In the genomic region with DNA sequence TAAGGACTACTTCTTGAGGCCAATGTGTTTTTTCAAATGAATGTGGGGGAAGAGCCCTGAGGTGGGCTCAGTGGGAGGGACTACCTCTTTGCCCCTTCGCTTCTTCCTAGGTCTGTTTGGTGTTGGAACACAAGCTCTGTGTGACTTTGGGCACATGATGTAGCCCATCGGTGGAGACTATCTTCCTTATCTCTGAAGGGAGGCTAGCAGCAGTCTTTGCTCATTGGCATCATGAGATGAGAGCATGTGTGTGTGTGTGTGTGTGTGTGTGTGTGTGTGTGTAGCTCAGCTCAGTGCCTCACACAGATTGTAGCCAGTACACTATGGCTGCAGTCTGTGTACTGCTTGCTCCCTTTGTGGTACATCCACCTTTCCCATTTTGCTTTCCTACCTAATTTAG, we compare ENCODE assay signal across 29 mouse cellular contexts. TPM values are rescaled to one million over a fixed set of nuclear protein-coding genes. Genes with fewer than 3 reads are reported as not detected.
A peak's percentile ranks its signal among the peaks of the same experiment; 100 is the strongest.
DNase-seq lines count a peak whose midpoint lies in the region; ATAC-seq and TF ChIP-seq lines count a peak whose summit lies in the region.
"Had no signal": no experiment of that assay in that cellular context is flagged by ENCODE, and none has a peak within 500 bp of the region (broad histone marks: within the 10 kb centered on the region; RNA-seq: fewer than 3 reads in every experiment).

No protein-coding gene starts in this region.

- peak; percentile 5; the same call in 1 of the 2 replicates for ATAC-seq in granulocyte monocyte progenitor cell, adult 5-6 weeks (replicated peaks; ENCODE audit: poor library complexity, severe bottlenecking)
- peak; percentile 61 for ATAC-seq in liver, embryonic 16.5 days (ENCODE audit: low read depth)
- ATAC-seq in megakaryocyte-erythroid progenitor cell, adult 5-6 weeks (replicated peaks; ENCODE audit: low FRiP score, low TSS enrichment, poor library complexity, severe bottlenecking): peak; percentile 73
- ATAC-seq in hindbrain, embryonic 16.5 days: no peak
- no peak for ATAC-seq in forebrain, postnatal 0 days
- ATAC-seq: intestine, postnatal 0 days; lung, postnatal 0 days; Patski had no signal

- TF ChIP-seq POLR2A in bone marrow, adult 2 months (IDR thresholded peaks at IDR 0.05; ENCODE audit: borderline replicate concordance, control insufficient read depth, low read depth, low read length): no peak

- no peak overlapping the region for H3K9ac ChIP-seq in liver, embryonic 16.5 days (ENCODE audit: low read depth, low read length)
- H3K9ac ChIP-seq in hindbrain, embryonic 16.5 days (ENCODE audit: low read depth, low read length): no peak overlapping the region
- H3K9ac ChIP-seq in forebrain, postnatal 0 days: no peak overlapping the region
- H3K9ac ChIP-seq: forebrain, embryonic 12.5 days; hindbrain, embryonic 12.5 days; limb, embryonic 12.5 days had no signal

- TF ChIP-seq CTCF in bone marrow, adult 2 months (IDR thresholded peaks at IDR 0.05; ENCODE audit: control insufficient read depth, insufficient read depth, low read length): no peak
- TF ChIP-seq CTCF in forebrain, postnatal 0 days (IDR thresholded peaks at IDR 0.05; ENCODE audit: low read depth): no peak

- H3K27me3 ChIP-seq in liver, embryonic 16.5 days (ENCODE audit: control insufficient read depth, insufficient read depth, low read depth, low read length): no peaks in the 10 kb centered on the region
- no peaks in the 10 kb centered on the region for H3K27me3 ChIP-seq in hindbrain, embryonic 16.5 days (replicated peaks; ENCODE audit: control insufficient read depth, insufficient read depth, low read length)
- H3K27me3 ChIP-seq in forebrain, postnatal 0 days (ENCODE audit: insufficient read depth, low read length): no peaks in the 10 kb centered on the region
- H3K27me3 ChIP-seq: forebrain, embryonic 12.5 days; hindbrain, embryonic 12.5 days; limb, embryonic 12.5 days; Patski had no signal

- H3K4me3 ChIP-seq in bone marrow, adult 2 months (replicated peaks; ENCODE audit: control insufficient read depth, low read depth, low read length): peak overlapping the region; percentile 40
- H3K4me3 ChIP-seq in liver, embryonic 16.5 days (ENCODE audit: low read depth, low read length): 0 out of 2 replicates have a peak overlapping the region, but pooled peaks have one; percentile 3
- no peak overlapping the region for H3K4me3 ChIP-seq in hindbrain, embryonic 16.5 days (ENCODE audit: low read length)
- H3K4me3 ChIP-seq in forebrain, postnatal 0 days (ENCODE audit: low read depth, low read length): no peak overlapping the region
- H3K4me3 ChIP-seq: erythroblast, embryonic 14.5 days; forebrain, embryonic 12.5 days; hindbrain, embryonic 12.5 days; limb, embryonic 12.5 days had no signal

- H3K9me3 ChIP-seq in liver, embryonic 16.5 days (replicated peaks; ENCODE audit: control insufficient read depth, low read length): no peaks in the 10 kb centered on the region
- H3K9me3 ChIP-seq in hindbrain, embryonic 16.5 days (ENCODE audit: control insufficient read depth, low read length): no peaks in the 10 kb centered on the region
- H3K9me3 ChIP-seq in forebrain, postnatal 0 days (ENCODE audit: low read length): no peaks in the 10 kb centered on the region
- H3K9me3 ChIP-seq: forebrain, embryonic 12.5 days; hindbrain, embryonic 12.5 days; limb, embryonic 12.5 days had no signal

- peaks cover 7% of the 10 kb centered on the region for H3K36me3 ChIP-seq in liver, embryonic 16.5 days (ENCODE audit: control insufficient read depth, insufficient read depth)
- H3K36me3 ChIP-seq in hindbrain, embryonic 16.5 days (ENCODE audit: control insufficient read depth, insufficient read depth, low read length): peaks cover 17% of the 10 kb centered on the region
- H3K36me3 ChIP-seq in forebrain, postnatal 0 days (ENCODE audit: insufficient read depth): peaks cover 30% of the 10 kb centered on the region

- peaks cover 12% of the 10 kb centered on the region for H3K4me1 ChIP-seq in bone marrow, adult 2 months (ENCODE audit: control insufficient read depth, insufficient read depth, low read length)
- peaks cover 14% of the 10 kb centered on the region for H3K4me1 ChIP-seq in liver, embryonic 16.5 days (ENCODE audit: control insufficient read depth, low read depth, low read length)
- peaks cover 2% of the 10 kb centered on the region; the same call in 1 of the 2 replicates for H3K4me1 ChIP-seq in hindbrain, embryonic 16.5 days (ENCODE audit: control insufficient read depth, insufficient read depth, low read depth, low read length)
- no peaks in the 10 kb centered on the region for H3K4me1 ChIP-seq in forebrain, postnatal 0 days (ENCODE audit: insufficient read depth)
- H3K4me1 ChIP-seq: forebrain, embryonic 12.5 days; limb, embryonic 12.5 days had no signal

- peak overlapping the region; percentile 85 for H3K27ac ChIP-seq in bone marrow, adult 2 months (ENCODE audit: control insufficient read depth, insufficient read depth, low read depth, low read length, poor library complexity)
- peak overlapping the region; percentile 57 for H3K27ac ChIP-seq in liver, embryonic 16.5 days (ENCODE audit: low read length)
- no peak overlapping the region for H3K27ac ChIP-seq in hindbrain, embryonic 16.5 days (ENCODE audit: low read depth, low read length)
- no peak overlapping the region for H3K27ac ChIP-seq in forebrain, postnatal 0 days (ENCODE audit: low read depth, low read length)
- H3K27ac ChIP-seq: forebrain, embryonic 12.5 days; hindbrain, embryonic 12.5 days; limb, embryonic 12.5 days had no signal

- no peak for DNase-seq in Muller cell, postnatal 12 days (ENCODE audit: inconsistent ontology term)
- DNase-seq in forebrain, postnatal 0 days: no peak
- DNase-seq: adrenal gland, postnatal 10 days; cerebellum, adult 11-12 months; cerebellum, adult 9-11 months; gastrocnemius, postnatal 14 days; heart, adult 18-20 months; heart, postnatal 36 days; kidney, adult 9 months; kidney, postnatal 10 days; lung, adult 18-20 months; midbrain, embryonic 14.5 days; right cerebral cortex, postnatal 25 days; spleen, adult 18-20 months; thymus, postnatal 14 days had no signal

- peak overlapping the region; percentile 12; the same call in 1 of the 2 replicates for H3K4me2 ChIP-seq in liver, embryonic 16.5 days (ENCODE audit: low read depth, low read length)
- no peak overlapping the region for H3K4me2 ChIP-seq in hindbrain, embryonic 16.5 days (ENCODE audit: low read length)
- H3K4me2 ChIP-seq in forebrain, postnatal 0 days (ENCODE audit: low read depth): no peak overlapping the region
- H3K4me2 ChIP-seq: forebrain, embryonic 12.5 days; heart, embryonic 11.5 days; hindbrain, embryonic 12.5 days; limb, embryonic 12.5 days had no signal

- 34% methylated on average over 2 of the region's 2 CpGs for WGBS in bone marrow, adult 2 months
- WGBS in liver, embryonic 16.5 days (ENCODE audit: insufficient replicate concordance): 29% methylated on average over 2 of the region's 2 CpGs
- WGBS in hindbrain, embryonic 16.5 days: 88% methylated on average over 2 of the region's 2 CpGs
- WGBS in forebrain, postnatal 0 days: 98% methylated on average over 2 of the region's 2 CpGs

RNA-seq across cellular contexts. Expression of a gene that starts 13.7 kb away (rescaled TPM):
- 20.8 and 53.1 TPM in 2 replicates for polyA plus RNA-seq in bone marrow, adult 2 months (2011; ENCODE audit: insufficient read depth, insufficient read length, low replicate concordance, missing spikeins)
- 34.6 and 35.5 TPM in 2 replicates for total RNA-seq in granulocyte monocyte progenitor cell, adult 5-6 weeks (2014; fragmentation: Nextera tagmentation)
- total RNA-seq in granulocyte monocyte progenitor cell, adult 5-6 weeks (2017): 21.1 and 26.4 TPM in 2 replicates
- 8.5 and 9.9 TPM in 2 replicates for polyA plus RNA-seq in liver, embryonic 16.5 days (2015; fragmentation: Nextera tagmentation; extraction: Ambion mirVana)
- 19.4 and 30.4 TPM in 2 replicates for total RNA-seq in megakaryocyte-erythroid progenitor cell, adult 5-6 weeks (2014; fragmentation: Nextera tagmentation)
- 10.7 and 13.4 TPM in 2 replicates for total RNA-seq in megakaryocyte-erythroid progenitor cell, adult 5-6 weeks (2017)
- 56.4 and 62.4 TPM in 2 replicates for polyA plus RNA-seq in hindbrain, embryonic 16.5 days (2015; fragmentation: Nextera tagmentation; extraction: Ambion mirVana)
- 70.8 and 94.4 TPM in 2 replicates for total RNA-seq in forebrain, postnatal 0 days (2014; rRNA removed)
- 32.4 and 44.1 TPM in 2 replicates for polyA plus RNA-seq in forebrain, postnatal 0 days (2015; fragmentation: Nextera tagmentation; extraction: Ambion mirVana)

RNA-seq across cellular contexts. Expression of a gene that starts 24.6 kb away (rescaled TPM):
- not detected in 2 replicates for polyA plus RNA-seq in bone marrow, adult 2 months (2011; ENCODE audit: insufficient read depth, insufficient read length, low replicate concordance, missing spikeins)
- total RNA-seq in granulocyte monocyte progenitor cell, adult 5-6 weeks (2014; fragmentation: Nextera tagmentation): not detected in 2 replicates
- not detected in 2 replicates for total RNA-seq in granulocyte monocyte progenitor cell, adult 5-6 weeks (2017)
- 0.37 TPM in 1 of 2 replicates, not detected in the other for polyA plus RNA-seq in liver, embryonic 16.5 days (2015; fragmentation: Nextera tagmentation; extraction: Ambion mirVana)
- not detected in 2 replicates for total RNA-seq in megakaryocyte-erythroid progenitor cell, adult 5-6 weeks (2014; fragmentation: Nextera tagmentation)
- not detected in 2 replicates for total RNA-seq in megakaryocyte-erythroid progenitor cell, adult 5-6 weeks (2017)
- polyA plus RNA-seq in hindbrain, embryonic 16.5 days (2015; fragmentation: Nextera tagmentation; extraction: Ambion mirVana): 2.7 and 3.5 TPM in 2 replicates
- total RNA-seq in forebrain, postnatal 0 days (2014; rRNA removed): 1.8 and 3.7 TPM in 2 replicates
- 2.7 and 3.4 TPM in 2 replicates for polyA plus RNA-seq in forebrain, postnatal 0 days (2015; fragmentation: Nextera tagmentation; extraction: Ambion mirVana)
- total RNA-seq: monocyte, adult 5-6 weeks had no signal
- polyA plus RNA-seq: erythroblast, embryonic 14.5 days; lung, postnatal 0 days had no signal

RNA-seq across cellular contexts. Expression of a gene that starts 30.3 kb away (rescaled TPM):
- 8.4 and 16.9 TPM in 2 replicates for polyA plus RNA-seq in bone marrow, adult 2 months (2011; ENCODE audit: insufficient read depth, insufficient read length, low replicate concordance, missing spikeins)
- total RNA-seq in granulocyte monocyte progenitor cell, adult 5-6 weeks (2014; fragmentation: Nextera tagmentation): 15.1 and 19.7 TPM in 2 replicates
- total RNA-seq in granulocyte monocyte progenitor cell, adult 5-6 weeks (2017): 13.2 and 13.9 TPM in 2 replicates
- polyA plus RNA-seq in liver, embryonic 16.5 days (2015; fragmentation: Nextera tagmentation; extraction: Ambion mirVana): 2.0 TPM in 2 replicates
- total RNA-seq in megakaryocyte-erythroid progenitor cell, adult 5-6 weeks (2014; fragmentation: Nextera tagmentation): 3.3 and 6.1 TPM in 2 replicates
- total RNA-seq in megakaryocyte-erythroid progenitor cell, adult 5-6 weeks (2017): 4.5 and 5.8 TPM in 2 replicates
- 1.5 and 2.3 TPM in 2 replicates for polyA plus RNA-seq in hindbrain, embryonic 16.5 days (2015; fragmentation: Nextera tagmentation; extraction: Ambion mirVana)
- total RNA-seq in forebrain, postnatal 0 days (2014; rRNA removed): 8.2 and 11.9 TPM in 2 replicates
- polyA plus RNA-seq in forebrain, postnatal 0 days (2015; fragmentation: Nextera tagmentation; extraction: Ambion mirVana): 2.9 and 4.3 TPM in 2 replicates

RNA-seq across cellular contexts. Expression of a gene that starts 48.6 kb away (rescaled TPM):
- polyA plus RNA-seq in bone marrow, adult 2 months (2011; ENCODE audit: insufficient read depth, insufficient read length, low replicate concordance, missing spikeins): 2.9 TPM in 1 of 2 replicates, not detected in the other
- total RNA-seq in granulocyte monocyte progenitor cell, adult 5-6 weeks (2014; fragmentation: Nextera tagmentation): 9.9 and 12.0 TPM in 2 replicates
- 4.5 and 10.7 TPM in 2 replicates for total RNA-seq in granulocyte monocyte progenitor cell, adult 5-6 weeks (2017)
- 22.5 and 24.8 TPM in 2 replicates for polyA plus RNA-seq in liver, embryonic 16.5 days (2015; fragmentation: Nextera tagmentation; extraction: Ambion mirVana)
- 2.2 and 6.1 TPM in 2 replicates for total RNA-seq in megakaryocyte-erythroid progenitor cell, adult 5-6 weeks (2014; fragmentation: Nextera tagmentation)
- total RNA-seq in megakaryocyte-erythroid progenitor cell, adult 5-6 weeks (2017): 4.6 TPM in 1 of 2 replicates, not detected in the other
- polyA plus RNA-seq in hindbrain, embryonic 16.5 days (2015; fragmentation: Nextera tagmentation; extraction: Ambion mirVana): 12.2 and 12.6 TPM in 2 replicates
- total RNA-seq in forebrain, postnatal 0 days (2014; rRNA removed): 9.5 and 17.5 TPM in 2 replicates
- 14.3 and 15.4 TPM in 2 replicates for polyA plus RNA-seq in forebrain, postnatal 0 days (2015; fragmentation: Nextera tagmentation; extraction: Ambion mirVana)

Comparison
In these comparisons a context has a peak if more than half of its experiments do, and no peak if none do; other contexts are left out.
1. H3K27ac ChIP-seq: peak in bone marrow, adult 2 months (single experiment) and liver, embryonic 16.5 days (single experiment); none in hindbrain, embryonic 16.5 days (single experiment) and forebrain, postnatal 0 days (single experiment).
2. H3K4me3 ChIP-seq: peak in bone marrow, adult 2 months (single experiment) and liver, embryonic 16.5 days (single experiment); none in hindbrain, embryonic 16.5 days (single experiment) and forebrain, postnatal 0 days (single experiment).
3. ATAC-seq: peak in granulocyte monocyte progenitor cell, adult 5-6 weeks (single experiment), liver, embryonic 16.5 days (single experiment) and megakaryocyte-erythroid progenitor cell, adult 5-6 weeks (single experiment); none in hindbrain, embryonic 16.5 days (single experiment) and forebrain, postnatal 0 days (single experiment).